Mouse (Mus musculus): Measurements from ENCODE around the gene Bicra. TPM values are rescaled to one million over a fixed set of nuclear protein-coding genes. Genes with fewer than 3 reads are reported as not detected.

Bicra gene
- total RNA-seq, 2 experiments from 2014 or later, result 18.7 to 19.4 TPM

DNA sequence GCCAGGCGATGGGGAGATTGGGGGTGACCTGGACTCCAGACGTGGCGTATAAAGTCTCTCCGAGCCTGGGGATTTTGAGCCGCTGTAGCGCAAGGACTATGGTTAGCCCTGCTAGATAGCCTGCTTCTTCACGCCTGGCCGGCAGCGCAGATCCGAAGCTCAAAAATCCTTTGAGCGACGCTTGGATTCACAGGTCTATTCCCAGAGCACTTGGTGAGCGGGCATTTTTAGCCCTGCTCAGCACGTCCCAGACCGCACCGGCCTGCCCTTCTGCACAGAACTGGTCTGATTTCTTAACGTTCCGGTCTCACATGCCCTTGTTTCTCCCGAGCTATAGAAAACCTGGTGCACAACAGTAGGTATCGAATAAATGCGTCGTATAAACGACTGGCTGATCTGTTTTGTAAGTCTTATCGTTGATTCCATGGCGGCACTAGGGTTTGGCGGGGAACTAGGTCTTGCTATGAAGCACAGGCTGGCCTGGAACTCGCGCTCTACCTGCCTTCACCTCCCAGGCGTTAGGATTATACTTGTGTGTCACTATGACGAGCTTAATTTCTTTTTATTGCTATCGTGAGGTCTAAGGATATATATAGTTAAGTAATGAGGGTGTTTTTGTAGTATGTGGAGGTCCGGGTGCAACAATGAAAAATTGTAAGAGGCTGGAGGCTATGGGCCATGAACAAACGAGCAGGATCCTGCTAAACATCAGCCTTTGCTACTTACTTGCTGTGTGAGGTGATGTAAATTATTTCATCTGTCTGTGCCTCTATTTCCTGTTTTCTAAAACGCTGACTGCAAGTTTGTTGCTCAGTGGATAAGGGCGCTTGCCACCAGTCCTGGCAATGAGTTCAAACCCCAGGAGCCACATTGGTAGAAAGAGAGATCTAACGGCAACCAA, 1.2 kb upstream of the Bicra start:
- DNase-seq (ENCODE audit: low spot score in 2 of 2), result no peak

DNA sequence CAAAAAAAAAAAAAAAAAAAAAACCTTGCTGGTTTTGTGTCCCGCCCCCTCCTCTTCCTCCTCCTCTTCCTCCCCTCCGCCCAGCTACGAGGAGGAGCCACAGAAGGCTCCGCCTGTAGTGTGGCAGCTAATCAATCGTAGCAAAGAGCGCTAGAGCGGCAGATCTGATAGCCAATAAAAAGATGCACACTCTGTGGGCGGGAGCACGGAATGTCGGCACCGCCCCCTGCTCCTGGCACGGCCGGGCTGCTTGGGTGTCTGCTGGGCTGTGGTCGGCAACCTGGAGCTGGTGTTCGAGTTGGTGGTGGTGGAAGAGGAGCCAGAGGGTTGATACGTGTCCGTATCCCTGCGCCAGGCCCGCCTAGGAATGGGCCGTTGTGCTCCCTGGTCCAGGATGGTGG, 443 bp upstream of the Bicra start:
- peak; percentile 98 to 99 for DNase-seq (ENCODE audit: low spot score in 2 of 2)

DNA sequence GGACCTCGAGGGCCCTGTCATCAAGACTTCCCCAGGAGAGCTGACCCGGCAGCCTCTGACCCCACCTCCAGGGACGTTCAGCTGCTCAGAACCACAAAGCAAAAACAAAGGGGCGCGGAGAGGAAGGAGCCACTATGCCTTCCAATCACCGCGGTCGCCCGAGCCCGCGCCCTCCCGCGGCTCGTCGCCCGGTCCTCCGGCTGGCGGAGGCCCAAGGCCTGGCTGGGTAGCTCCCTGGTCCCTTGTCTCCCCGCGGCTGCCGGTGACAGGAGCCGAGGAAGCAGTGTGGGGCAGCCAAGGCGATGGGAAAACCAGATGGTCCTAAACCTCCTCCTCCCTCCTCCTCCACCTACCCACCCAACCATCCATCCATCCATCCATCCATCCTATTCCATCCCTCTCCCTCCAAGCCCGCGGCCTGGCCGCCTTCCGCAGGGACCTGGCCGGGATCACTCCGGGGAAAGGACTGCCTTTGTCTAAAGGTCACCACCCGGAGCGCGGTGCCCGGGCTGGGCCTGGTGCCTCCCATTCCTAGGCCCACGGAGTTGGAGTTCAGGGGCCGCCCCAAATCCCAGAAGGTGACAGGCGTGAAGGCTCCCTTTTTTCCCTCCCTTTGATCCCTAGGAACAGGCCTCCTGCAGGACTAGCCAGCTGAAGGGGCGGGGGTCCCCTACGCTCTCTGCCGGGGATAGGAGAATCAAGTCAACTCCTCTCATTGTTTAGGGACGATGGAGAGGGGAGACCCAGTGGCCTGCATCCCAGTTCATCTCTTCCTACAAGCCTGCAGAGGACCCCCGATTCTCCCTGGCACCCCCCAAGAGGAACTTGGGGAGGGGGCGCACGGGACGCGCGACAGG, 1.0 kb downstream of the Bicra start:
- DNase-seq (ENCODE audit: low spot score in 2 of 2), result peak; percentile 76 to 79

DNA sequence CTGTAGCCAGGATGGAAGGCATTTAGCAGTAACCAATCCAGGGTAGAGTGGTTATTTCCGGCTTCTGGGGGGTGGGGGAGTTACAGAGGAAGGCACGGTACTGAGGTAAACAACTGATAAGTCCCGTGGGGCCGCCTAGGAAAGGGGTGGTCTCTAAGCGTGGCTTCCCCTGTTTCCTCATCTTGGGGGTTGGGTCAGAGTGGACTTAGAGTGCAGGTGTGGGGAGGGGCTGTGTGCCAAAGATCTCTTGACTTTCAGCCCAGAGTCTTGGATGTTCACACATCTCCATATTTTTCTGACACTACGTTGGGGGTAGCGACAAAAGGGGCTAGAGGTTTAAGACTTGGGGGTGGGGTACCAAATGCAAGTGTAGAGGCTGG, 1.6 kb downstream of the Bicra start:
- no peak for DNase-seq (ENCODE audit: low spot score in 2 of 2)

DNA sequence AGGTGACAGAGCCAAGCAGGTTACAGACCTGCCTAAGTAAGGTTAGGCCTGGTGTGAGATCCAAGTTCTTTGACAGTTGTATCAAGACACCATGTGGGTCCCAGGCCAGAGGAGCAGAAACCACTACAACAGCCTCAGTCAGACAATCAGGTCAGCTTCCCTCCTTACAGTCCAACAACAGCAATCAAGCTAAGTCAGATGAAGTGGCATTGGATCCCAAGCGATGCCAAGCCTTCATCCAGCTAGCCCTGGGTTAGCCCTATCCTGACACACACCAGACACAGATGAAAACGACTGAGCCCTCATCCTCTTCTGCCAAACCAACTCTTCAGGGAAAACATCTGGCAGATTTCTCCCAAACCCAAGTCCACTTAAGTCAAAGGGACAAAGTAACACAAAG, 2.2 kb downstream of the Bicra start:
- no peak for DNase-seq (ENCODE audit: low spot score in 2 of 2)

DNA sequence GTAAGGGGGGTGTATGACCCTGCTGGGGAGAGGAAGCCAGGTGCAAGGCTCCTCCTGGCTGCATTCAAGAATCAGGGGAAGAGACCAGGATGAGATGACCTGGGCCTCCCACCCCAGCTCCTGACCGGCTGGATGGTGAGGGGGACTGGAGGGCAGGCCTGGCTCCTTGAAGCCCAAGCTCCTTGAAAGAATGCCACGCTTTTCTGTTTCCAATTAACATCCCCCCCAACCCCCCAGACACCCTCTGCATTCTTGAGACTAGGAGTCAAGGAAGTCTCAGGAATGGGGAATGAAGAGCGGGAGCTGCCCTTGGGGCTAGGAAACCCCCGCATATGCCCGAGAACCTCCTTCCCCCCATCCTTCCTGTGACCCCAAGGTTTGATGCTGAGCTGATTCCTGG, 3.2 kb downstream of the Bicra start:
- DNase-seq (ENCODE audit: low spot score in 2 of 2), result no peak

DNA sequence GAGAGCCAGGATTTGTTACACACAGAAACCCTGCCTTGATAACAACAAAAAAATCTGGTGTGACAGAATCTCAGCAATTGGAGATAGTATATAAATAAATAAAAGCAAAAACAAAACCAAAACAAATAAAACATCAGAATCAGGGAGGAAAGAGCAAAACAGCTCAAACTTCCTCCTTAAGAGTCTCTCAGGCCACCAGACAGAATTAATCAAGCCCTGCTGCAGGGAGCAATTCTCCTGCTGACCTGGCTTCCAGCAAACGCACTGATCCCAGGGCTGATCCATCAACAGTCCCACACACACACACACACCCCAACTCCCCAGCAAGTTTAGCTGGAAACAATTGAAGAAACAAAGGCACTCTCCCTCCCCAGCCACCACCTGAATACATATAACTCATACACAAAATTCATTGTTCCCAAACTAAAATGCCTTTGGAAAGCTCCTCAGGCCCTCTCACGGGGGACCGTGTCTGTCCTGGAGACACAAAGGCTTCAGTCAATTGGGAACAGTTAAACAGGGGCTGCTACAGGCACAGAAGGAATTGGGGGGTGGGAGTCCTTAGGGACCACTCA, 3.8 kb downstream of the Bicra start:
- no peak for DNase-seq (ENCODE audit: low spot score in 2 of 2)

DNA sequence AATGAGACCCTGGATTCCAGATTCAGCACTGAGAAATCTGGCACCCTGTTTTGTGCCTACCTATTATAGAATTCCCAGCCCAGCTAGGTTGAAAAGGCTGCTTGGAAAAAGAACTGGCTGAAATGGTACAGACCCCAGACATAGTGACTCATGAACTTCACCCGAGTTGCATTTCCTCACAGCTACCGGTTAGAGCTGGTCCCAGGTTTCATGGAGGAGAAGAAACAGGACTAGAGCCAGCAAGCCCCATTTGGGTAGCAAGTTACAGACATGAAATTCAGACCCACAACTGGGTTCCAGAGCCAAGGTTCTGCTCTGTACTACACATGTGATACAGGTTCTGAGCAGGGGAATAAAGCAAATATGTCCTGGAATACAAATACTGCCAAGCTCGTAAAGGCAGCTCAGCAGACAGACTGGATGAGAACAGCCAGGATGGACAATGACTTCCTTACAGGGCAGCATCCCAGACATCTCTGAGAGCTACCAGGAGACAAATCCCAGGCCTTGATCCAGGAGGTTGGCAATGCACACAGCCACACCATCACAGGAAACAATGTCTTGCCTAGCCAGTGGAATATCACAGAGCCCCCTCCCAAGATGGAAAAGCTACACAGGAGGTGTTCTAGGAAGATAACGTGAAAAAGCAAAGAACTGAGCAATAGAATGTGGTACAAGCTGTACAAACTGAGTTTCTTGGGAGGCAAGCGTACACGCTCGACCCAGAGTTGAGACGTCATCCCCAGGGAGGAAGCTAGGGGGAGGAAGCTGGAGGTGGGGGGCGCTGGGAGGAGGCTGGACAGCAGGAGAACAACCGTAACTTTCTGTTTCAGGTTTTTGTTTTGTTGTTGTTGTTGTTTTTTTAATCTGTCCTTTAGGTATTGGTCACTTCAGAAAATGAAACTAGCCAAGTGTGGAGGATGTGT, 4.6 kb downstream of the Bicra start:
- DNase-seq (ENCODE audit: low spot score in 2 of 2), result no peak

DNA sequence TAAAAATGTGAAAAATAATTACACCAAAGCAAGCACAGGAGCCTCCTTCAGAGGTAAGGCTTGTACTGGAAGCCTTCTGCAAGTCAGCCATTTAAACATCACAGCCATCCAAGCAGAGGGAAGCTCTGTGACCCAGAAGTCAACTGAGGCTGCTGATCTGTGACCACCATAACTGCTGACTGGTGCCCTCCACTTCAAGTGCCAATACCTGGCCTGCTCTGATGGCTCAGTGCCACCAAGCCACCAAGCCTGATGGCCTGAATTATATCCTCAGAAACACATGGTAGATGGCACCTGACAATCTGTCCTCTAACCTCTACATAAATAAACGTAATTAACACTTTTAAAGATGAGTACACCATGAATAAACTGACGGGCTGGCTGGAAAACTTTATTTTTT, 6.5 kb downstream of the Bicra start:
- no peak for DNase-seq (ENCODE audit: low spot score in 2 of 2)

DNA sequence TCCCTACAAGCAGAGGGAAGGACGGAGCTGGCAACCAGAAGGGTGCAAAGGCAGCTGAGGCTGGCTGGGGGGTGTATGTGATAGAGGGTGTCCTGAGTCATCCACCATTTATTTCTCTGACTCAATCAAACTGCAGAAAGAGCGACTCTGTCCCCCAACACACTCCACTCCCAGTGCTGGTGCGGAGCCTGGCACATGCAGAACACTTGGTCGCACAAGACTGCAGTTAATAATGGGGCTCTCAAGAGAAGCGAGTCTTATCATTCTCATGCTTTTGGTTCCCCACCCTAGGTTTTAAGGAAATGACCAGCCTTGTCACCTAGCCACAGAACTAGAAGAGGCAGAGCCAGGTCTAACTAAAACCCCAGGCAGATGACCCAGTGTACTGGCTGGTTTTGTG, 8.4 kb downstream of the Bicra start:
- DNase-seq (ENCODE audit: low spot score in 2 of 2), result no peak

DNA sequence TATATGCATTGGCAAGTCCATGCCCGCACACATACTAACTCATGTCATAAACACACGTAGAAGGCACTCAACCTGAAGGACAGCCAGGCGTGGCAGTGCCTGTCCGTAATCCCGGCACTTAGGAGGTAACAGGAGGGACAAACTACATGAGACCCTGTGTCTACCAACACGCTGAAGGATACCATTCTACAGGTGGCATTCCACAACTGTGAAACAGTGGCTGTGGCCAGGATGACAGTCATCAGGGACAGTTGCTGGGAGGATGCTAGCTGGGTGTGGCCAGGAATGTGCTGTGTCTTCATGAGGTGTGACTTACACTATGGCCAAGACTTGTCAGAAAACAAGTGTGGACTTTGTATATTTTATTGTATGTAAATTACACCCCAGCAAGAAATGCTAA, 10.7 kb downstream of the Bicra start:
- no peak for DNase-seq (ENCODE audit: low spot score in 2 of 2)

DNA sequence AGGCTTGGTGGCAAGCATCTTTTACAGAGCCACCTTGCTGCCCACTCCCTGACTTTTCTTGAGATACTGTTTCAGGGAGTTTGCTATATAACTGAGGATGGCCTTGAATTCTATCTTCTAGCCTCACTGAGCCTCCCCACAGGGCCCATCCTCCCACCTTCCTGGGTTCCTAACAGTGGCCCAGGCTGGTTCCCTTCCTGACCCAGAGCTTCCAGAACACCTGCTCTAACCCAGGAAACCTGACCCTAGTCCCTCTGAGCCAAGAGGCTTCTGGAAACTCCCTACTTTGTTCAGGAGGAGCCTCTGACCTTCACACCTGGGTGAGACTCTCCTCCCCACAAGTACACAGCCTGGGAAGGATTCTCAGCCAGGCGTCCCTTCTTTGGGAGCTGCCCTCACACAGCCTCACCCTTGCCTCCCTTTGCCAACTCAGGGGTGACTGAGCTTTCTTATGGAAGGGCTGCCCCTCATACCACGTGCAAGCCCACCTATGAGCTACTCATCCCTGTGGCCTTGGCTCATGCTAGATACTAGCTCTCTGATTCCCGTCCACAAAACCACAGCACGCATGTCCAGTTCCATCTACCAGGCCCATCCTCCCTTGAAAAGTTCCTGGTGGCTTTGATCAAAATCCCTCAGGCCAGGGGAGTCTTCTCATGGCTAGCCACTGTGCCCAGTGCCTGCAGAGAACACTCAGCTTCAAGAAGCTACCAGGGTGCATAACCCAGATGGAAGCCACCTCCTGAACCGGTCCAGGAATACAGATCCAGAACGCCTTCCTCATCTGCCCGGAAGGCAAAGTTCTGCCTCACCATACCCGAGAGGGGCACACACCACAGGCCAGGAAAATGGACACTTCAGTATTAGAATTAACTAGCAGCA, 13.9 kb downstream of the Bicra start:
- no peak for DNase-seq (ENCODE audit: low spot score in 2 of 2)

DNA sequence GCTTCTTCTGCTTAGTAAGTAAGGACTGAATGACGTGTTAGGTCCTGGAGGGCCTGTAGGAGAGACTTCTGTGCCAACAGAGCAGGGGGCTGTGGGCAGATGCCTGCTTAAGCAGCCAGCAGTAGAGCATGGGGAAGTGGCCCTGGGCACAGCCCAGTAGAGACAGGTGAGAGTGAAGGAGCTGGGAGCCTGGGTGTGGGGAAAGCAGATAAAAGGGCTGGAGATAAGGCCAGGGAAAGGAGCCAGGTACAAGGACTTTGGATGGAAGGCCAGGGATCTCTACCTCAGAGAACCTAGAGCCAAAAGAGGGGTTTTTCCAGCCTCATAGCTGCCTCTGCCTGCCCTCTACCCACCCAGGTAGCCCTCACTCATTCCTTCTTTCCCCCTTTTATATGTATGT, 14.7 kb downstream of the Bicra start:
- DNase-seq (ENCODE audit: low spot score in 2 of 2), result no peak

DNA sequence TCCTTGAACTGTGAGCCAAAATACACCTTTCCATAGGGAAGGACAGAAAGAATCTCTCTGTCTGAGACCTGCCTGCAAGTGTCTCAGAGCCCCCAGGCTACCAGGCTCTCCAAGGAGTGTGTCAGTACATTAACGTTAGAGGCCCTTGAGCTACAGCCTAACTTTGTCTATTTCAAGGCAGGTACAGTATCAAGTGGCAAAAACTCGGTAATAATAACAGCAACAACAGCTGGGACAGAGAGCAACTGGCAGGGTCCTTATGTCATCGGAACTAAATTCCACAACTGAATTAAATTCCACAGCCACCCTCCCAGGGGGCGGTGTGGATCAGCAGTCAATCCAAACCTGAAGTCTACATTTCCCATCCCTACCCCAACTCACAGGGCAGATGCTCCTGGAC, 16.6 kb downstream of the Bicra start:
- no peak for DNase-seq (ENCODE audit: low spot score in 2 of 2)

DNA sequence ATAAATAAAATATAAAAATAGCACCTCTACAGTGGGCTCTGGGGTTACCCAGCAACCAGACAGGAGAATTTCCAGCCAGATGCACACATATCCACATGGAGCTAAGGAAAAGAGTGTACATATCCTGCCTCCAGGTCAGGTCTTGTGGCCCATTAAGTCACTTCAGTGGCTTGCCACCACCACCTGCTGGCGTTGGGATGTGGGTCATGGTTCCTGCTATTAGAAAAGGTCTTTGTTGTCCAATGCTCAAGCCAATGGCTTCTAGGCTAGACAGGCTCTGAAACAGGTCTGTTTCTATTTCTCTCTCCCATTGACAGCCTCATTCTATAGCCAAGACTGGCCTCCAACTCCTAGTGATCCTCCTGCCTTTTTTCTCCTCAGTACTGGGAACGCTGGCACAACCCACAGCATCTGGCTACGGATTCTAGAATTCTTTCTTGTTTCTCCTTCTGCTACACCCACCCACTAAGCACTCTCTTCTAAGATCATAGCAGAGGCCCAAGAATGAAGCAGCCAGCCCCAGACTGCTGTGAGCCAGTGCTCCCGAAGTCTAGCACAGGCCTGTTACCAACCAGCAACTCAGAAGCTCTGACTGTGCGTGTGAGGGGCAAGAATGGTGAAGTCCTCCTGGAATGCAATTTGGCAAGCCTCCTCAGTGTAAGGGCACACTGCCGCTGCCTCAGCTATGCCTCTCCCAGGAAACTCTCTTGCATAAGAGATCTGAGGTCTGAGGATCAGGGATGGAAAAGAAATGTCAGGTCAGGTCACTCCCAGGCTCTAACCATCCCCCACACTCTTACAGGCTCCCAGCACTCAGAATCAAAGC, 19.4 kb downstream of the Bicra start:
- peak in 1 of 2 experiments; percentile 24 for DNase-seq (ENCODE audit: low spot score in 2 of 2)

DNA sequence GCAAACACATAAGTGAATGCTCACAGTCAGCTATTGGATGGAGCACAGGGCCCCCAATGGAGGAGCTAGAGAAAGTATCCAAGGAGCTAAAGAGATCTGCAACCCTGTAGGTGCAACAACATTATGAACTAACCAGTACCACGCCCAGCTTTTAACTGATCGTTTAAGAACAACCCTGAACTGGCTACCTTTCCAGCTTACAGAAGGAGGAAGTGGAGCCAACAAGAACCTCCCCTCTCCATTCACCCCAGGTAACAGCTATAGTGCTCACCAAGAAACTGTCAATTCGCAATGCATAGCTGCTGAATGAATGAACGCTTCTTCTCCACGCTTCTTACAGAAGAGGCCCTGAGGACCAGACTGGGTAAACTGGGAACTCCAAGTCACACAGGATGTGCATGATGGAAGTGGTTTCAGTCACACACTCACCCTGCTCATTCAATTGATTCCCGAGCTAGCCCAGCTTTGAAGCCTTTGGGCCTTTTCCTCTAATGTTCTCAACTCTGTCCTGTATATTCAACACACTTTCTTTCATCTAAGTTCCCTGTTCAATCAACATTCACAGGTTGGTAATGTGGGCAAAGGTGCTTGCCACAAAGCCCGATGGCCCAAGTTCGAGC, 23.0 kb downstream of the Bicra start:
- no peak for DNase-seq (ENCODE audit: low spot score in 2 of 2)

DNA sequence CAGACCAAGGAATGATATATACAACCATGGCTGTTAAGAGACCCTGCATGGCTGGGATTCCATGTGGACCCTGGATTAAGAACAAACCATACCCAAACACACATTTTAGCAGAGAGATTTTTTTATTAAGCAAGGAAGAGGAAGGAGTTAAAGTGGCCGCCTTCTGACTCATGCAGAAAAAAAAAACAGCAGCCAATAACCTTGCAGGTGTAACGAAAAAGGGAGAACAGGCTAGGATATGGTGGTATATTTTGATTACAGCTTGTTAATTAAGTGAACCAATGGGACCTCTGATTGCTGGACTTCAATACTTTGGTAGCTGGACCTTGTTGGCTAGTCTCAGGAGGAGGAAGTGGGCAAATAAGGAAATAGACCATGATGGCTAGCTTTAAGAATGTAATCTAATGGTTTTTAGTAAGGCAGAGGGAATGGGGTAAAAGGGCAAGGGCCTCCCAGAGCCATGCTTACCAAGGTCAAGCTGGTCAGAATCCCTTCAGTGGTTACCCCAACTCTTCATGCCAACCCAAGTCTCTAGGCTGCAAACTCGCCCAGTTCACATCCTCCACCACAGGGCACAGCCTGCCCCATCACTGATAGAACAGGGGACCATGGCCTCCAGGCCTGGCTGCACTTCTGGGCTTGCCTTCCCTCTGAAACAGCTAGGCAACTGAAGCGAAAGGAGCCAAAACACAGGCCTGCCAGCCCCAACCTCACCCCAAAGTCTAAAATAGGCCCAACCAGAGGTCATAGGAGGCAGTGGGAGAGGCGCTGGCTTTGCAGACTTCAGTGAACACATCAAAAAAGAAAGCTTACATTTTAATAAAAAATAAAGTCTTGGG, 28.2 kb downstream of the Bicra start:
- DNase-seq (ENCODE audit: low spot score in 2 of 2), result no peak

Data from layer of hippocampus, postnatal 14 days (tissue).